15 mouse cellular contexts compared by ENCODE assay signal in the genomic region with DNA sequence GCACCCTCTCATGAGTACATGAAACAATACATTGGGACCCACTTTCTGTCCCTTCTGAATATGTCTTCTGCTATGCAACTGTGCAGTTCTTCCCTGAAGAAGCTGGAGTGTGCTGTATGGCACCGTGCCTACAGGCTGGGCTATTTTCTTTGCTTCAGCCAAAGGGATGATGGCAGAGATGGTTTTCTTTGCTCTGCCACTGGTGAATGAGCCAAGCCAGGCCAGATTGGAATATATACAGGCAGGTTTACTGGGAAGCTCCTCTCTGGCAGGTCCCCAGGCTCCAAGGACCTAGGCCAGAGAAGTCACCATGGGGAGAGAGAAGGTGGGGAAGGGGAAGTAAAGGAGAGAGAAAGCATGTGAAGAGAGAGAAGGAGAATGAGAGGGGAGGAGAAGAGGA.
"Had no signal": no experiment of that assay in that cellular context is flagged by ENCODE, and none has a peak within 500 bp of the region (broad histone marks: within the 10 kb centered on the region; RNA-seq: fewer than 3 reads in every experiment).

No protein-coding gene starts in this region.

- H3K36me3 ChIP-seq: liver, embryonic 12.5 days; stomach, embryonic 15.5 days had no signal

- H3K27me3 ChIP-seq: limb, embryonic 15.5 days; liver, embryonic 12.5 days; lung, embryonic 15.5 days; megakaryocyte, embryonic 14.5 days; neural tube, embryonic 13.5 days; stomach, embryonic 15.5 days had no signal

- H3K4me2 ChIP-seq: limb, embryonic 15.5 days; liver, embryonic 12.5 days; lung, embryonic 15.5 days; midbrain, embryonic 11.5 days; neural tube, embryonic 13.5 days; stomach, embryonic 15.5 days had no signal

- H3K4me3 ChIP-seq: limb, embryonic 15.5 days; liver, embryonic 12.5 days; lung, embryonic 15.5 days; megakaryocyte, embryonic 14.5 days; neural tube, embryonic 13.5 days; stomach, embryonic 15.5 days had no signal

- ATAC-seq: liver, embryonic 12.5 days; midbrain, embryonic 16.5 days had no signal

- H3K9me3 ChIP-seq: limb, embryonic 15.5 days; liver, embryonic 12.5 days; lung, embryonic 15.5 days; megakaryocyte, embryonic 14.5 days; neural tube, embryonic 13.5 days; stomach, embryonic 15.5 days had no signal

- H3K9ac ChIP-seq: limb, embryonic 15.5 days; liver, embryonic 12.5 days; lung, embryonic 15.5 days; neural tube, embryonic 13.5 days; stomach, embryonic 15.5 days had no signal

- DNase-seq: kidney, postnatal 36 days; lung, postnatal 14 days; right cerebral cortex, postnatal 14 days; thymus, adult 2 months; thymus, postnatal 25 days had no signal

- H3K4me1 ChIP-seq: limb, embryonic 15.5 days; liver, embryonic 12.5 days; lung, embryonic 15.5 days; neural tube, embryonic 13.5 days; stomach, embryonic 15.5 days had no signal

- H3K27ac ChIP-seq: kidney, postnatal 0 days; limb, embryonic 15.5 days; liver, embryonic 12.5 days; lung, embryonic 15.5 days; macrophage; neural tube, embryonic 13.5 days; stomach, embryonic 15.5 days had no signal
